Mouse (Mus musculus): Measurements from ENCODE around the gene Hoxa5.

Hoxa5 gene

GRCm38 (mm10) chr6:52215771-52216535 is 11.6 kb upstream of the Hoxa5 start:
- no peak for DNase-seq (ENCODE audit: low read depth, low spot score)

- DNase-seq (ENCODE audit: low read depth, low spot score), result no peak
Measured at GRCm38 (mm10) chr6:52215070-52215469, 10.7 kb upstream of the Hoxa5 start.

- no peak for DNase-seq (ENCODE audit: low read depth, low spot score)
Measured at GRCm38 (mm10) chr6:52214271-52214670, 9.9 kb upstream of the Hoxa5 start.

- DNase-seq (ENCODE audit: low read depth, low spot score), result peak; percentile 82
Measured at GRCm38 (mm10) chr6:52213119-52213986, 9.0 kb upstream of the Hoxa5 start, which contains the start of the genes Hoxa3 and Gm28308. Gene Hoxa3, minus strand, starts transcription at chr6:52213336. Gene Gm28308, minus strand, starts transcription at chr6:52213339.

GRCm38 (mm10) chr6:52212556-52213118 is 8.2 kb upstream of the Hoxa5 start:
- no peak for DNase-seq (ENCODE audit: low read depth, low spot score)

GRCm38 (mm10) chr6:52211961-52212360 is 7.6 kb upstream of the Hoxa5 start:
- no peak for DNase-seq (ENCODE audit: low read depth, low spot score)

GRCm38 (mm10) chr6:52211170-52211935 is 7.0 kb upstream of the Hoxa5 start:
- DNase-seq (ENCODE audit: low read depth, low spot score), result peak; percentile 77

GRCm38 (mm10) chr6:52209685-52210046 is 5.3 kb upstream of the Hoxa5 start:
- no peak for DNase-seq (ENCODE audit: low read depth, low spot score)

GRCm38 (mm10) chr6:52208868-52209684 is 4.7 kb upstream of the Hoxa5 start:
- DNase-seq (ENCODE audit: low read depth, low spot score), result no peak

- no peak for DNase-seq (ENCODE audit: low read depth, low spot score)
Measured at GRCm38 (mm10) chr6:52208072-52208867, 3.9 kb upstream of the Hoxa5 start, which contains the start of gene Hoxa6. Gene Hoxa6, minus strand, starts transcription at chr6:52208722.

- DNase-seq (ENCODE audit: low read depth, low spot score), result no peak
Measured at GRCm38 (mm10) chr6:52207684-52207976, 3.2 kb upstream of the Hoxa5 start.

- DNase-seq (ENCODE audit: low read depth, low spot score), result no peak
Measured at GRCm38 (mm10) chr6:52206882-52207683, 2.7 kb upstream of the Hoxa5 start.

GRCm38 (mm10) chr6:52205638-52206621 is 1.5 kb upstream of the Hoxa5 start:
- DNase-seq (ENCODE audit: low read depth, low spot score), result no peak

- no peak for DNase-seq (ENCODE audit: low read depth, low spot score)
Measured at GRCm38 (mm10) chr6:52205221-52205620, 834 bp upstream of the Hoxa5 start.

- DNase-seq (ENCODE audit: low read depth, low spot score), result no peak
Measured at GRCm38 (mm10) chr6:52203371-52204049, 877 bp downstream of the Hoxa5 start.

GRCm38 (mm10) chr6:52203121-52203370 is 1.3 kb downstream of the Hoxa5 start:
- DNase-seq (ENCODE audit: low read depth, low spot score), result no peak

- no peak for DNase-seq (ENCODE audit: low read depth, low spot score)
Measured at GRCm38 (mm10) chr6:52202362-52203120, 1.8 kb downstream of the Hoxa5 start.
